Mouse (Mus musculus) mouse embryonic stem cell (cell line): ENCODE results near the gene Zmiz1.

Source experiments
- in situ Hi-C, 2 experiments: fragments of 300-500 bp; cut with MboI; formaldehyde crosslinking; loops; 1 replicate in 1 of 2; 3 replicates in 1 of 2; pipeline ENCODE4 v1.14.3; 2019 to 2020; ENCODE audit warnings: low sequenced_read_pairs in 2 of 2, low pct_unique_long_range_greater_than_20kb in 1 of 2, mixed read lengths in 1 of 2; ENCODE audit not compliant: unreplicated experiment in 1 of 2

Zmiz1 gene

GRCm38 (mm10) chr14:25467911-25468668 is 9.1 kb downstream of the Zmiz1 start:
- in situ Hi-C loops = no loop called here

- in situ Hi-C loops = no loop called here
Measured at GRCm38 (mm10) chr14:25468891-25469529, 10.0 kb downstream of the Zmiz1 start.

- in situ Hi-C loops = no loop called here
Measured at GRCm38 (mm10) chr14:25470224-25470805, 11.3 kb downstream of the Zmiz1 start.

- in situ Hi-C loops = no loop called here
Measured at GRCm38 (mm10) chr14:25471035-25471434, 12.1 kb downstream of the Zmiz1 start.

- in situ Hi-C loops = no loop called here
Measured at GRCm38 (mm10) chr14:25472096-25472861, 13.3 kb downstream of the Zmiz1 start.

GRCm38 (mm10) chr14:25472981-25473649 is 14.1 kb downstream of the Zmiz1 start:
- in situ Hi-C loops = no loop called here

- in situ Hi-C loops = no loop called here
Measured at GRCm38 (mm10) chr14:25474017-25474416, 15.0 kb downstream of the Zmiz1 start.

GRCm38 (mm10) chr14:25474732-25475131 is 15.7 kb downstream of the Zmiz1 start:
- in situ Hi-C loops = no loop called here

- in situ Hi-C loops = no loop called here
Measured at GRCm38 (mm10) chr14:25476048-25476447, 17.1 kb downstream of the Zmiz1 start.

- in situ Hi-C loops = no loop called here
Measured at GRCm38 (mm10) chr14:25476453-25476852, 17.5 kb downstream of the Zmiz1 start.

- in situ Hi-C loops = no loop called here
Measured at GRCm38 (mm10) chr14:25477268-25477667, 18.3 kb downstream of the Zmiz1 start.

GRCm38 (mm10) chr14:25478257-25478656 is 19.3 kb downstream of the Zmiz1 start:
- in situ Hi-C loops = no loop called here

GRCm38 (mm10) chr14:25478755-25479154 is 19.8 kb downstream of the Zmiz1 start:
- in situ Hi-C loops = no loop called here

- in situ Hi-C loops = no loop called here
Measured at GRCm38 (mm10) chr14:25479841-25480252, 20.9 kb downstream of the Zmiz1 start.

GRCm38 (mm10) chr14:25480443-25480842 is 21.5 kb downstream of the Zmiz1 start:
- in situ Hi-C loops = no loop called here

- in situ Hi-C loops = no loop called here
Measured at GRCm38 (mm10) chr14:25480916-25481666, 22.1 kb downstream of the Zmiz1 start.

GRCm38 (mm10) chr14:25481667-25482331 is 22.8 kb downstream of the Zmiz1 start:
- in situ Hi-C loops = no loop called here
